Mouse (Mus musculus) layer of hippocampus, adult 9-10 months (tissue): ENCODE results near the gene Gm10401.

Experiments
- DNase-seq: peaks from one replicate; pipeline ENCODE4 v3.0.0; 2022; ENCODE audit warnings: low spot score

Gm10401 gene

DNA sequence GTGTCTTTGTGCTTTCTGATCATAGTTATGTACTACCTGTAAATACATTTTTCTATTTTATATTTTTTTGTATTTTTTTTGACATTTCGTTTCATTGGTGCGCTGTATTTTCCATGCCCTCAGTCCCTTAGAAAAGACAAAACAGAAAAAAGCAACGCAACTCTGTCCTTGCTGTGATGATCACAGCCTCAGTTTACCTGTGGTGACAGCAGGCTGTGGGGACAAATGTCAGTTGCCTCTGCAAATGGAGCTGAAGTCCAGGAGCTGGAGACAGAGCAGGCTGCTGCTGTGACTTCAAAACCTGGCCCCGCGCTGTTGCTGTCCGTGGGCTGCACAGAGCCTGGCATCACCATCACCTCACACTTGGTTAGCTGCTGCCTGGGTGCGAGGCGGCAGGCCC, at the start of gene Gm10401:
Gene Gm10401, minus strand, starts transcription at position 101 of the 400 bp plus-strand sequence.
- DNase-seq: no peak

DNA sequence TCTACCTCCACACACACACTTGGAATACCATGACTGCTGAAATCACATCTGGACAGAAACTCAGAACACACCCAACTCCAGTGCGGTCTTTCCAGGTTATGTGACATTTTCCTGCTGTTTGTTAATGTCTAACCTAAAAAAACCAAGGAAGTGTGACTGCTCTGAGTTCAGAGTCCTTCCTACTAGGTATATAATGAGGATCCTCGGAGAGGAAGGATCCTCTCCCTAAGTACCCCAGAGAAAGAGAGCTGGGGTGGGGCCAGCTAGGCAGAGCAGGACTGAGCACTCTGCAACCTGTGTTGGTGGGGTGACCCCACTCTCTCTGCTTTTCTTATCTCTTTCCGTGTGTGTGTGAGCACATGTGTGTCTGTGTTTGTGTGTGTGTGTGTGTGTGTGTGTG, 49.3 kb upstream of the Gm10401 start:
- DNase-seq: no peak

DNA sequence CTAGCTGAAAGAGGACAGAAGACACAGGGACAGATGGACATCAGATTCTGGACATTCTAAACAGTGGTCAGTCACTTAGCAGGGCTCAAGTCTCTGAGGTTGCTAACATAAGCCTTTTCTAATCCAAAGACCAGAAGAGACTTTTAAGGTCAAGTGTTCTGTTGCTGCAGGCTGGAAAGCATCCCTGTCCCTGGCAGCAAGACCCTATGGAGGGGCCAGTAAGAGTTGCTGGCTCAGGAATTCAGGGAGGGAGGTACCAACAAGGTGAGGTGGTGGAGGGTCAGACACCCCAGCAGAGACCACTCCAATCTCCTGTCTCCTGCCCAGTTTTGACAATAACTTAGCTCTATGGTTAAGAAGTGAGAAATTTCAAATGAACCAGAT, 48.6 kb upstream of the Gm10401 start:
- DNase-seq: no peak

- DNase-seq: no peak
Observed at GRCm38 (mm10) chr5:115145976-115146746, 48.1 kb upstream of the Gm10401 start.

GRCm38 (mm10) chr5:115145253-115145968, 47.3 kb upstream of the Gm10401 start:
- DNase-seq: no peak

DNA sequence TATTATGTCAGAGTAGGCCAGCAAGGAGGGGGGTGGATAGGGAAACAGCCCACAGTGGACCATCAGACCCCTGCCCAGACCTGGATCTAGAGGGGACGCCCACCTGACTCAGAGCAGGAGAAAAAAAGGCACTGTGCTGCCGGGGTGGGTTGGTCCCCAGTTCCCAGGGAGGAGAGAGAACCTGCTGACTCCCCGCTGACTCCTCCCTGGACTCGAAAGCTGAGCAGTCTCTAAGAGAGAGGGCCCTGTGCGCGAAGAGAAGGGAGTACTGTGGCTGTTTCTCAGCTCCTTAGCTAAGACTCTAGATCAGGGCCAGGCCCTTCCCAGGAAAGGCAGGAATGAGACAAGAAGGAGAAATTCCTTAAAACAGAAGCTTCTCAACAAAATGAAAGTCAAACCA, 46.4 kb upstream of the Gm10401 start:
- no peak for DNase-seq

GRCm38 (mm10) chr5:115143552-115143951, 45.5 kb upstream of the Gm10401 start:
- no peak for DNase-seq

DNA sequence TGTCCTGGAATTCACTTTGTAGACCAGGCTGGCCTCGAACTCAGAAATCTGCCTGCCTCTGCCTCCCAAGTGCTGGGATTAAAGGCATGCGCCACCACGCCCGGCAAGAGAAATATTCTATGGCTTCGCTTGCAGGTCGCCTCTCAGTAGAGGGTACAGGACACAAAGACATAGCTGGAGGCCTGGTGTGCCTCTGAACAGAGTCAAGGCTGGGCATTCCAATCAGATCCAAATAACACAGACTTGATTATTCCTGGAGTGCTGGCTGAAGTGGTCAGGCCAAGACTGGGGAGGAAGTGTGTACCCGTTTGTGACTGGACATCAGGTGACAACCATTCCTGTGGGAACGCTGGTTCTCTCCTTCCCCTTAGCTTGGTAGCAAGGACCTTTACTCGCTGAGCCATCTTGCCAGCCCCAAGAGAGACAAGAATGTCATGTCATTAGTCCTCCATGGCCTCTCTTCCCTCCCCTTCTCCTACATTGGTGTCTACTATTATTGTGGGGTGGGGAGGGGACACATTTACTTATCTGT, 44.1 kb upstream of the Gm10401 start:
- DNase-seq: no peak

GRCm38 (mm10) chr5:115140726-115141125, 42.6 kb upstream of the Gm10401 start:
- no peak for DNase-seq

DNA sequence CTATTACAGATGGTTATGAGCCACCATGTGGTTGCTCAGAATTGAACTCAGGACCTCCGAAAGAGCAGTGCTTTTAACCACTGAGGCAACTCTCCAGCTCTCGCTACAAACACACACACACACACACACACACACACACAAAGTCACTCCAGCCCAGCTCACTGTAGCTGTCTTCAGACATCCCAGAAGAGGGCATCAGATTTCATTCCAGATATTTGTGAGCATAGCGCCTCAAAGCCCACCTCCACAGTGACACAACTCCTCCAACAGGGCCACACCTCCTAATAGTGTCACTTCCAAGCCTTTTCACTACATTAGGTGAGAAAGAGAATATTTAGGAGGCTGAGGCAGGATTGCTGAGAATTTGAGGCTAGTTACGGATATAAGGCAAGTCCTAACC, 41.0 kb upstream of the Gm10401 start:
- no peak for DNase-seq

DNA sequence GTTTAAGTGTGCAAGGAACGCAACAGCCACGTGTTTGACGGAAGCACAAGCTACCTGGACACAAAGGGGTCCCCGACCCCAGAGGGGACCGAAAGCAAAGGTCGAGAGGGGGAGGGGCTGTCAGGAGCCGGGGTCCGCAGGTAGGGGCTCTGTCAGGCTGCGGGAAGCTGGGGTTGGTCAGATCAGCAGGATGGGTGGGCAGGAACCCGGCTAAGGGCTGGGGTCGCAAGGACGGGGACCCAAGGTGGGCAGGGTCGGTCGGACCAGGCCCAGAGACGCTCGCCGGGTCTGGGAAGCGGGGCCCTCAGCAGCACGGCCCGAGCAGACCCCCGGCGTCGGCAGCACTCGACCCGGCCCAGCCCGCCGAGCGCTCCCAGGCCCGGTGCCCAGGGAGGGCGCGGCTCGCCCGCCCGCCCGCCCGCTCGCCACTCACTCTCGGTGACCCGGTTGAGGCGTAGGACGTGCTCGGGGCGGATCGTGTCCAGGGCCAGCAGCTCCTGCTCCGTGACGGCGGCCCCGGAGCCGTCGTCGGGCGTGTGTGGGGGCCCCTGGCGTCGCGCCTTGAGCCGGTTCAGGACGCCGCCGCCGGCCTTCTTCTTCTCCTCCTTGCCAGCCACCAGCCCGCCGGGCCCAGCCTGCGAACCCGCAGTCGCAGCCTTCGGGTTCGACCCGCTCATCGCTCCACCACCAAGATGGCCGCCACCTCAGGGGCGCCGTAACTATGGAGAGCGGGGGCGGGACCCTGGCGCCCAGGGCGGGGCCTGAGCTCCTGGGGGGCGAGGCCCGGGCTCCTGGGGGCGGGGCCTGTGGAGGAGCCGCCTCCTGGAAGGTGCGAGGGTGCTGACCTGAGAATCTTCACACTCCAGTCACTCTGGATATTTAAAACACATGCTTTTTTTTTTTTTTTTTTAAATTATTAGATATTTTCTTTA, 36.4 kb upstream of the Gm10401 start, which contains the start of gene Unc119b:
Gene Unc119b, minus strand, starts transcription at position 742 of the 932 bp plus-strand sequence.
- peak; percentile 57 for DNase-seq

- DNase-seq: no peak
Observed at GRCm38 (mm10) chr5:115133358-115134066, 35.4 kb upstream of the Gm10401 start.

DNA sequence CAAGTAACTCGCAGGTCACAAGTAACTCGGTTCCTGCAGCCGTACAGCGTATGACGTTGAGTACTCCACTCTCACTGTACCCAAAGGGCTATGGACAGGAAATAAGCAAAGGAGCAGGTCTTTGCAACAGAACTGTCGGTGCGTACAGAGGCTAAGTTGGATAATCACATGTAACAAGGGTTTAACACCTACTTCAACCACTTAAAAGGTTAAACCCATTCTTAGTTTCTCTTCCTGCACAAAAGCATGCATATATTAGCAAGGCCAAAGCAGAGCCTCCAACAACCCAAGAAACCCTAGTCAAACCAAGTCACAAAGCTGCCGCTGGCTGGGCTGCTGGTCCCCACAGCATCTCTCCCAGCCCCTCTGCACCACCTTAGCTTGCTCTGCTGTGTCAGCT, 34.4 kb upstream of the Gm10401 start:
- DNase-seq: no peak

GRCm38 (mm10) chr5:115129328-115129727, 31.2 kb upstream of the Gm10401 start:
- no peak for DNase-seq

GRCm38 (mm10) chr5:115127421-115128179, 29.5 kb upstream of the Gm10401 start:
- DNase-seq: no peak

DNA sequence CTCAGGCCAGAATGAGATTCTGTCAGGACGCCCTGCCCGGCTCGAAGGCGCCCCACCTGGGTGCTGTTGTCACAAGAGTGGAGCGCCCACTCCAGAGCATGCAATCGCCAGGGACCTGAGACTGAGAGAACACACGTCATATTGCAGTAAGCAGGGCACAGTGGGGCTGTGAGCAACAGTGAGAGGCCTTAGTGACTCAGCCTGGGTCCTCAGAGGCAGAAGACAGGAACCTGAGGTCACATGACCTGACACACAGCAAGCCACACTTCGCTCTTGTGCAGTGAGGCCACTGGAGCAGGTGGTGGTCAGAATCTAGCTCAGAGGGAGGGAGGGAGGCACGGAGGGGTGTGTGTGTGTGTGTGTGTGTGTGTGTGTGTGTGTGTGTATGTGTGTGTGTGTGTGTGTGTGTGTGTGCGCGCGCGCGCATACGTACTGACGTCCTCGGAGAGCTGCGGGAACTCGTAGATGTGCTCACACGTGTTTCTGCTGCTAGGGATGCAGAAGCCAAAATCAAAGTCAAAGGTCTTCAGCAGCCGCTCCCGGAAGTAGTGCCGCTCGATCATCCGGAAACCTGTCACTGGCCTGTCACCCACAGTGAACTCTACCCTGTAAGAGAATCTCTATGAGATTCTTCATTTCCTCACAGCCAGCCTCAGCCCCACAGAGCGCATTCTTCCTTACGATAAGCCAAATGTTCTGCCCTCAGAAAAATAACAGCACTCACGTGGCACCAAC, 28.6 kb upstream of the Gm10401 start:
- DNase-seq: no peak

- peak; percentile 71 for DNase-seq
Observed at GRCm38 (mm10) chr5:115125211-115125871, 27.2 kb upstream of the Gm10401 start.

GRCm38 (mm10) chr5:115124690-115125089, 26.6 kb upstream of the Gm10401 start:
- DNase-seq: no peak

GRCm38 (mm10) chr5:115120978-115121377, 22.9 kb upstream of the Gm10401 start:
- DNase-seq: no peak
